Mouse (Mus musculus): ENCODE data around the gene Atp10a. TPM values are rescaled to one million over a fixed set of nuclear protein-coding genes. Genes with fewer than 3 reads are reported as not detected.

Atp10a gene
- polyA plus RNA-seq, 1 experiment: 2.8 TPM

- TF ChIP-seq CTCF (IDR thresholded peaks at IDR 0.05; ENCODE audit: borderline replicate concordance, extremely low read depth, insufficient read depth, insufficient read length) (no peak), POLR2A (IDR thresholded peaks at IDR 0.05; ENCODE audit: borderline replicate concordance, extremely low read depth, insufficient read depth, insufficient read length, poor library complexity, severe bottlenecking) (no peak)
- peak; percentile 67 for DNase-seq (ENCODE audit: low read depth)
These were observed 211.1 kb downstream of the Atp10a start for GRCm38 (mm10) chr7:58866865-58867614.

- no peak for TF ChIP-seq POLR2A (IDR thresholded peaks at IDR 0.05; ENCODE audit: borderline replicate concordance, extremely low read depth, insufficient read depth, insufficient read length, poor library complexity, severe bottlenecking)
- TF ChIP-seq CTCF (IDR thresholded peaks at IDR 0.05; ENCODE audit: borderline replicate concordance, extremely low read depth, insufficient read depth, insufficient read length): peak; percentile 9; the same call in 1 of the 2 replicates
- peak; percentile 22 for DNase-seq (ENCODE audit: low read depth)
These were observed 214.7 kb downstream of the Atp10a start for GRCm38 (mm10) chr7:58870661-58871060.

DNA sequence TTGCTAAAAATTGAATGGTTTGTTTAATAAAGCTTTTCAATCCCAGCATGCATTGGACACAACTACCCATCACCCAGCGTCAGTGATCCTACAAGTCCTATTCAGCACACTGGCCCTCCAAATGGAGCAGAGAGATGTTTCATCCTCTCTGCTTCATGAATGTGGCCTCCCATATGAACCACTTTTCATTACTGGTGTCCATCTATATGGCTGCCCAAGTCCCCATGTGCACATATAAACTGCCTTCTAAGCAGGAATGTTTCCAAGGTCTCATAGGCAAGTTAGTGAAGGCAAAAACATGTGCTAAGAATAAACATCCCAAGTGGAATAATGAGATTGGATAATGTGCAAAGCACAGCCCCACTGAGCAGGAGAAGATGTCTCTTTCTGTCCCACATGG, 217.7 kb downstream of the Atp10a start:
- DNase-seq (ENCODE audit: low read depth): no peak
- no peak for TF ChIP-seq POLR2A (IDR thresholded peaks at IDR 0.05; ENCODE audit: borderline replicate concordance, extremely low read depth, insufficient read depth, insufficient read length, poor library complexity, severe bottlenecking)
- no peak for TF ChIP-seq CTCF (IDR thresholded peaks at IDR 0.05; ENCODE audit: borderline replicate concordance, extremely low read depth, insufficient read depth, insufficient read length)

Data from brain, embryonic 14.5 days (tissue).